Mouse (Mus musculus) testis, postnatal 10 days (tissue): ENCODE measurements around the gene Dis3l2.

Source experiments
- DNase-seq: peaks from one replicate; pipeline ENCODE4 v3.0.0; 2021; ENCODE audit warnings: low spot score

Gene Dis3l2

DNA sequence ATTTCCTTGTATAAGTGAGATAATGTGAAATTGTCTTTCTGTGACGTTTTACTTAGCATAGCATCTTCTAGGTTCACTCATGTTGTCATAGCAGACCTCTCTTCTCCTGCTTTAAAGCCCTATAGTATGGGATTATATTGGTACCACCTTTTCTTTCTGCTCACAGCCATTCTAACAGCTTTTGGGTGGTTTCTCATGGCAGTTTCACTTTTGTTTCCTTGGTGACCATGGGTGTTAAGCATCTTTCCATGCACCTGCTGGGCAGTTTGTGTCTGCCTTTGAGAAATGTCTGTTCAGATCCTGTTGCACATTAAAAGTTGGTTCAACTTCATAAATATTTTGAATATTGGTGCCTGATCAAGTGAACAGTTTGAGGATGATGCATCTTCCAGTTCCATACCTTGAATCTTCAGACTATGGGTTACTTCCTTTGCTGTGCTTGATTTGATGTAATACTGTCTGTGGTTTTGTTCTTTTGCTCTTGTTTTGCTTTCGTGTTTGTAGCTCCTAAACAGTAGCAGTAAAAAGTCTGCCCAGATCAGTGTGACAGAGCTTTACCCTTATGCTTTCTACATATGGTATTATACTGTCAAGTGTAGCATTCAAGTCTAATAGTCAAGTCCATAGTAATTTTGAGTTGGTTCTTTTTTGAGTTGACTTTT, 29.7 kb downstream of the Dis3l2 start:
- no peak for DNase-seq

DNA sequence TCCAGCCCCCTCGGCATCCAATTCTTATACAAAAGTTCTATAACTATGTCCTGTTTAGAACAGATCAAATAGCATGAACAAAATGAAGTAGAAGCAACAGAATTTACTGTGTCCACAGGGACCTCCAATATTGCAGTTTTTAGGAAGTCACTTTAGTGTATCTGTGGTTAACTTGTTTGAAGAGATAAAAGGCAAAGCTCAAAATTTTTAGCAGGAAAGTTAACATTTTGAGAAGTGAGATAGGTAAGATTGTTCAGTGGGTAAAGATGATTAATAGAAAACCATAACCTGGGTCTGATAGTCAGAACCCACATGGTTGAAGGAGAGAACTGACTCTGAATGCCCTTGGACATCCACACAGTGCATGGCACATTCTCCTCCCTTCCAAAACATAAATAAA, 32.8 kb downstream of the Dis3l2 start:
- no peak for DNase-seq

DNA sequence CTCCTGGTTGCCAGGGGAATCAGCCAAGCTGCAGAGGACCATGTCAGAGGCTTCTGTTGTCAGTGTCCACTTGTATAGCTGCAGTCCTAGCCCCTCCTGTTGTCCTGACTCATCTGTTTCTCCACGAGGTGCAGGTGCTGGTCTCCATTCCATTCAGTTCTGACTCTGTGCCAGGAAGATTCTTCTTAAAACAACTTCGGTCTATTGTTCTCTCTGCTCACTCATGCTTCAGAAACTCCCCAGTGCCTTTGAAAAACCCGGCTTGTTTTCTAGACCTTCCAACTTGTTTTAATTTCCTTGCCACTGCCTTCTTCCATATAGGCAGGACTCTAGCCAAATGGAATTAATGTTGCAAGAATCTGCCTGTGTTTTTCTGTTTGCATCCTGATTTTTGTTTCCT, 39.3 kb downstream of the Dis3l2 start:
- DNase-seq = no peak

DNA sequence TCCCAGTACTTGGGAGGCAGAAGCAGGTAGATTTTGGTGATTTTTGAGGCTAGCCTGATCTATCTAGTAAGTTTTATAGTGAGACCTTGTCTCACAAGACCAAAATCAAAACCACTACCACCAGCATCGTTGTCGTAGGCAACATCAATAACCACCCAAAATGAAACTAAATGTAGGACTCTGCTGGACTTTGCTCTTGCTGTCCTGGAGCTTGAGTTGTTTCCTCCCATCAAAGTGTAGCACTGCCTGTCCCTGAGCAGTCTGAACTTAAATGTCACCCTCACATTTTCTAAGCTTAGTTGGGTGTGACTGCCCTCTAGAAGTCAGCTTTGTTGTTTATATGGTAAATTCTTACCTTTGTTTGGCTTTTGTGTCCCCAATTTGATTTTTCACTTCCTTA, 43.4 kb downstream of the Dis3l2 start:
- DNase-seq = no peak

DNA sequence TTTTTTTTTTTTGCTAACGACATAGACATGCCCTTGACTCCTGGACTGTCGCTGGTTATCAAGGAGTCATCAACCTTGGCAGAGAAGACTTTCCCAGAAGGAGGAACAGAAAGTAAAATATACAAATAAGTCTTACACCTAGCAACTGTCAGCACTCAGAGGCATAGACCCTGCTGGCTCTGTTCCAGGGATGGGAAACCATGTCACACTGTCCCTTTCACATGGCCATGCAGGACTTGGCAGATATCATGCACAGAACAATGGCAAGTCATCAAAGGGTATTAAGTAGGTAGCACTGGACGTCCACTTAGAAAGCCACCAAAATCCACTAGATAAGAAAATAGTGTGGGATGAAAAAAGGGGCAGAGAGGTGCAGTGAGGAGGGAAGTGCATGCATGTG, 46.5 kb downstream of the Dis3l2 start:
- no peak for DNase-seq

DNA sequence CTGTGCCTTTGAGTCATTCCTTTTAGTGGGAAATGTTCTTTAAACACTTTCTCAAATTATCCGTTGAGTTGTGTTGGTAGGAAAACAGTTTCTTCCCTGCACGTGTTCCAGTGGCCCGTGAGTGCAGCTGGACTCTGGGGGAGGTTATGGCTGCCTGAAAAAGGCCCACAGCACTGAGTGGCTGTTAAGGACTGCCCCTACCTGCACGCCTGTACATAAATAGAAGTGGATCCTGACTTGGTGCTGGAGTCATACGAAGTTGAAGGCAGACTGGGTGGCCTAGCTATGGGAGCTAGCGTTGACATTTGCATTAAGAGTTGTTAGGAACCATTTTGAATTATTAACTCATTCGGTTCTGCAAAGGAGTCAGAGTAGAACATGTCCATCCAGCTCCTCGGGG, 49.8 kb downstream of the Dis3l2 start:
- DNase-seq = no peak

DNA sequence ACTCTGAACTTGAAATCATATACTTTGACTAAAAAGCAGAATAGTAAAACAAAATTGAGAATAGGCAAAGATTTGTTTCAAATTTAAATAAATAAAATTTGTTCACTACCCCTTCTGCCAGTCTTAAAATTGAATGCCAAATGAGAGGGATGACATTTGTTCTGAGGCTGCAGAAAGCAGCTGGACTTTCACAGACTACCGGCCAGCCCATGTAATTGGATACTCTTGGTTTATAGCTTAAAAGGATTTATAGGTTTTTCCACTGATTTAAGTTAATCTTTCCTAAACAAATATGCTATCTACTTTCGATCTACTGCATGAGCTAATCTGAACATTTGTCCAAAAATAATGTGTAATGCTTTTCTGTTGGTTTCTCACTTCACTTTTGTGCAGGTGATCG, 50.7 kb downstream of the Dis3l2 start:
- DNase-seq = no peak

DNA sequence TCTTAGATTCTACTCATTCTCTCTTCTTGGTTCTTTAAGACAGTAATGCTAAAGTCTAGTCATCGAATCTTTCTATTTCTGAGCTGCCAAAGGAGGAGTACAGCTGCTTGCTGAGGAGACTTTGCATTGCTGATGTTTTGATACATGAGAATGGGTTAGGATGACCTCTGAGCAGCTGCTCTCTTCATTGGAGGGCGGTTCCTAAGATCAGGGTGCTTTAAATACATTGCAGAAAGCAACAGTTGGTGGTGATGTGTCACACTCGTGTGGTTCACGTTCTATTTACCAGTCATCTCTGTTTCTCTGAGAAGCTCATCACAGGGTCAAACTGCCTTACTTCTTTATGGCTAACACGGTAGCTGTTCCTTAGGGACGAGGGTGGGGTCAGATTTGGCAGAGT, 54.5 kb downstream of the Dis3l2 start:
- DNase-seq = no peak

DNA sequence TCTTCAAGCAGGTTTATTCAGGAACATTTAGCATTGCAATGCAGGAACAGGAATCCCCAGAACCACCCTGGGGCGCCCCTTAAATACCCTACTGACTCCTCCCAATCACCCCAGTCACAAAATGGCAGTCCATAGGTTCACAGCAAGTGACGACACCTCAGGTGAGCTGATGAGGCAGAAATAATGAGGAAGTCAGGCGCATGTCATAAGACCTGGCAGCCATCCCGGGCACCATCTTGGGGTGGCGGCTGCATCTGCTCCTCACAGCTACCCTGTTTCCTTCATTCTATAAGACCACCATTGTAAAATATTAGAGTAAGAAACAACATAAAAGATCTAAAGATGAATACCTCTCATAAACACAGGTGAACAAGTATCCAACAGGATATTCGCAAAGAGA, 58.6 kb downstream of the Dis3l2 start:
- no peak for DNase-seq

DNA sequence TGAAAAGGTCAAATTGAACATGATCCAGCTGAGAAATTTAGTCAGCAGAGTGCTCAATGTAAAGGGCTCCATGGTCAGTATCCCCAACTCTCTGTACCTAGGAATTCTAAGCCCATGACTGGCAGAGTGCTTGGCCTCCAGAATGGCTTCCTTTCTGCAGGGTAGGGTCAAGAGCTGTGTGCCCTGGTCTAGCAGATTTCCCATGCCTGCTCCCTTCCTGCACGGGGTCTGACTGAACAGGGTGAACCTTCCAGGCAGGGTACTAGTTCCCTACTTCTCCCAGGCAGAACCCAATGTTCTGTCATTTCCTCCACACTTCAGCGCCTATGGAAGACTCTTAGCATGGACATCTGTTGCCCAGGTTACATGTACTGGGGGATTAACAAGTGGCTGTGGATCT, 97.6 kb downstream of the Dis3l2 start:
- DNase-seq = no peak

DNA sequence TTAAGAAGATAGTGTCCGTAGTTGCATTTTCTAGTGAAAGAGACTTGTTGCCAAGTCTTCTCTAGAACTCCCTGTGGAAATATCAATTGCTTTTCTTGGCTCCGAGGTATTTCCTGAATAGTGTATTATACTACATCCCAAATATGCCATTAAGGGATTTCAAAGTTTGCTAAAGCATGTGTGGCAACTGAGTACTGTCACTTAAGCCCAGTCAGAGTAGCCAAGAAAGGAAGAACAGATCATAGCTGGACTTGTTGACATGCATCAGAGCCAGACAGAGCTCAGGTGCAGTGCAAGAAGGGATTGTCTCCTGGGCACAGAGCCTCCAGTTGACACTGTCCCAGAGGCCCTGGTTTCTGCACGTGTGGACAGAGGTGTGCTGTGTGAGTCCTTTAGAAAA, 108.1 kb downstream of the Dis3l2 start:
- no peak for DNase-seq

DNA sequence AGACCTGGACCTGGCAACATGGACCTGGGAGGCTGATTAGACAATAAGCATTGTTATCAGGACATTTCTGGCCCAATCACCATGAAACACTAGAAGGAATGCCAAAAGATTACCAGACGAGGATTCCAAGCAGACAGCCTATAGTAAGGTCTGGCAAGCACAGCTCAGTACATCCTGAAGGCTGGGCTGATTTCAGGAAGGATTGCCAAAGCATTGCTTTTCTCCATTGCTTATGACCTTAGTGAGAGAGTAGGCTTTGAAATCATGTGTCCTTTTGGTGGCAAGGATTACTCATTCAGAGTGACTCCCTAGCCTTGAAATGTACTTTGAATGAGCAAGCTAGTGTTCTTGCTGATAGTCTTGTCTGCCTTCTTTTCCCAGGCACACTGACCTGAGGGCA, 118.7 kb downstream of the Dis3l2 start:
- no peak for DNase-seq

DNA sequence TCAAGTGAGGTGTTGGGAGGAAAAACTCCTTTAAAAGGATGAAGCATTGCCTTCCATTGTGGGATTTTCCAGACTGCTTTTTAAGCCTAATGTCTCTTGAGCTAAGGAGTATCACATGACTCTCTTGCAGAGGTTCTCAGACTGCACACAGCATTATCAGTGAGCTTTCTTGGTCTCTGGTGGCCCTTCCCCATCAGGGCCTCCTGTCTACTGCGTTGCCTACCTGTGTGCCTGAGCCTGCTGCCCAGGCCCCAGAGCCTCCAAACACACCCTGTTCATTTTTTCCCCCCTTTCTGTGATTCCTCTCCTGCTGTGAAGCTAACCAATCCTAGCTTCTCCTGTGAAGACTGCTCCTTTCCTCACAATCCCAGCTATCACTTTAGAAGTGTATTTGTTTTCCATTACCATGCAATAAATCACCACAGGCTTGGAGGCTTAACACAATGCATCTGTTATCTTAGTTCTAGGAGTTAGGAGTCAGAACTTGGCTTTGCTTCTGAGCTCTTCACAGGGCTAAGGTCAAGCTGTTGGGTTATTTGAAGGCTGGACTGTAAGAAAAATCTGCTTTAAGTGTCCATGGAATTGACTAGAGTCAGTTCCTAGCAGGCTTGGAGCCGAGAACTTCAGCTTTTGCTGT, 130.9 kb downstream of the Dis3l2 start:
- DNase-seq = no peak

DNA sequence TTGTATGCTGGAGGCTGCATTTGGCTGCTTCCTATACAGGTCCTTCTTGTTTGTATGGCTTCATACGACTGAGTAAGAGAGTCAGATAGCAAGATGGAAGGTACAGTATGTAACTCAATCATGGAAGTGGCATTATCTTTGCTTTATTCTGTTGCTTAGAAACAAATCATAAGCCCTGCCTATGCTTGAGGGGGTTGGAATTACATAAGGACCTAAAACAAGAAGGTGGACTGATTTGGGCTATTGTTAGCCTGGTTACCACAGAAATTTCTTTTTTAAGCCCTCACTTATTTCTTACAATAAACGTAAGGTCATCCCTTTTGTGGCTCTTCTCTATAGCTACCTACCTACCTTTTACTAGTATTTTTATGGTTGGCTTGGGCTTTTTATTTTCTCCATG, 131.4 kb downstream of the Dis3l2 start:
- DNase-seq = no peak

DNA sequence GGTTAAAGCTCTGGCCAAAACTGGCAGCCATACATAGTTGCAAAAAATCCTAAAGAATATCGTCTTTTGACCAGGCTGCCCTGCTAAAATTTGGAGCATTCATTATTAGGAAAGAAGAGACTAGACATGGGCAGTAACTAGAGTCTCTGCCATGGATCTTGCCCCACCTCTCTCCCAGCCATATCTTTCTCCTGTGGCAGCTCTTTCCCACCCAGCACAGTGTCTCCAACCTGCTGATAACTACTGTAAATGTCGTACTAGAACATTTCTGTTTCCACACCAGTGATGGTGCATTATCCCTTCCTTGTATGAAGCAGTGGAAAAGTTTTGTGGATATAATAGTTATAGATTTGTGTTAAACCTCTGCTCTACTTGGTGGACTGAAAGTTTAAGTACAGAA, 147.1 kb downstream of the Dis3l2 start:
- DNase-seq = no peak

DNA sequence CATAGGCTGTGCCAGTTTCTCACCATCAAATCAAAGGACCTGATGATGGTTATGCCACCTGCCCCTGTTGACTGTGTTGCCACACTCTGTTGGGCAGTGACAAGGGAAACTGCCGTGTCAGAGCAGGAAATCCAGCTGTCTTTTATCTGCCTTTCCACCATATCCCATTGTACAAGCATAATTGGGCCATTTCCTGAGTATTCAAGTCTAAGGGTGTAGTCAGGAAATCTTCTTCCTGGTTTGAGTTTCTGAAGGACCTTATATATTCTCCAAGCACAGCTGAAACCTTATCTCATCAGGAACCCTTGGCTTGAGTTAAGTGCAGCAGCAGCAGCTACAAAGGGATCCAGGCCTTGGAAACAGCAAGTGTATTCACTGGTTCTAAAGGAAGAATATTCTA, 155.3 kb downstream of the Dis3l2 start:
- no peak for DNase-seq

DNA sequence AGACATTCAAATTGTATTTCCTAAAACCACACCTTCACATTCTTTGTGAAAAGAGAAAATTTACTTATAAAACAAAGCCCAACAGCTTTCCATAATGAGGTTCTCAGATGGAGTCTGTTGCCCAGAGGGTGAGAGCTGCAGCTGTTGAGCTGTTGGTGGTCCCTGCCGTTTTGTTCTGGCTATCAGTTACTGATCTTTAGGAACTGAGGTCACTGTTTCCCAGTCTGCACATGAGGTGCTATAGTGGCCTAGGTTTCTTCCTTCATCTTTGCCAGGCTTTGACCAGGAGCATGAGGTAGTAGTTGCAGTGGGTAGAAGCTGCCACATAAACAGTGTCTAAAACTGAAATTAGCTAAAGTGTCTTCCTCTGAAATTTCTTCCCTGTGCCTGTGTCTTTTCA, 155.8 kb downstream of the Dis3l2 start:
- DNase-seq = no peak

DNA sequence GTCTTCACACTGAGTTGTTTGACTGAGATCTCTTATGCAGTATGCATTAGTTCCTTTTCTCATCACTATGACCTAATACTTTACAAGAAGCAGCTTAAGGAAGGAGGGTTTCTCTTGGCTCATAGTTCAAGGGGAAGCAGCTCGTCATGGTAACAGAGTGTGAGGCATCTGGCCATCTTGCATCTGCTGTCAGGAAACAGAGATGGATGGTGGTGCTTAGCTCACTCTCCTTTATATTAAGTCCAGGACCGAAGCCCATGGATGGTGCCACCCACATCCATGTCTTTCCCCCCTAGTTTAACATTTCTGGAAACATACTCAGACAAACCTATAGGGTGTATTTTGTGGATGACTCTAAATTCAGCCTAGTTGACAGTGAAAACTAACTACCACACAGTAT, 170.1 kb downstream of the Dis3l2 start:
- no peak for DNase-seq

DNA sequence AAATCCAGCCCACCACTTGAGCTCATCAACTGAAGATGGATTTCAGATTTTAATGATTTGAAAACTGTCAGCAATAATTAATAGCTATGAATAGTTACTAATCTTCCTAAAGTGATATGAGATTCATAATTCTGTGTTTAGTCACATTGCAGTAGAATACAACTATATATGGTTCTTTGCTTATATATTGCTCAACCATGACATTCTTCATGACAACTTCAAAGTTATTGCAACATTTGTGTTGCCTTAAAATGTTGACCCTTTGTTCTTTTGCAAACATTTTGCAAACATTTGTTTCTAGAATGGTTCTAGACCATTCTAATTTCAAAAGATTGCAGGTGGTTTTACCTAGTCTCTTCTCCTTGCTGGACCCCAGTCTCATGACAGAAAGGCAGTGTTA, 175.1 kb downstream of the Dis3l2 start:
- no peak for DNase-seq

DNA sequence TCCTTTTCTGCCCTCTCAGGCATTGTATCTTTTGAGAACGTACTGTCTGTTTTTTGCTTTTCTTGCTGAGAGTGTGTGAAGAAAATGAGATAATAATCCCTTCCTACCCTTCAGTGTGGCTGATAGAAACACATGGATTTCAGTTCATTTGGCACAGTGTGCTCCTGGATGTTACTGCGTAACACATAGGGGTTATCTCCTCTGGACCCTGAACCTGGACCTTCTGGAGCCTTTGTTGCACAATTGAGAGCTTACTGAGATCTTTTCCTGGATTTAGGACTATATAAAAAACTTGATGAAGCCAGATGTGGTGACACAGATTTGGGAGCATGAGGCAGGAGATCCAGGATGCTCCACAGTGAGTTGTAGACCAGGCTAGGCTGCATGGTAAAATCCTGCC, 175.9 kb downstream of the Dis3l2 start:
- no peak for DNase-seq

DNA sequence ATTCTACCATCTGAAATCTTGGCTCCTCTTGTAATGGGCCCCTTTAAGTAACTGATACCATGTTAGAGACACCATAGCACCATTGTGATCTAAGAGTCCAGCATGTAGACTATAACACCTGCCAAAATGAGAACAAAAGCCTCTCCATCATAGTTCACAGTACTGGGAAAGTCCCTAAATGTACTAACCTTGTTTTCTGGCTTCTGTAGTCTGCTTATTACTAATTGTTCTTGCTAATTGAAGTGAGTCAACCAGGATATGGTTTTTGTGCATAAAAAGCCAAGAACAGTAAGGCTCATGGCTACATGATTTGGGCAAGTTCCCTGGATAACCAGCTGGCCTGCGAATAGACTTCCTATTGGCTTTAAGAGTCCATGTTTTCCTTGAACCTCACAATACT, 183.5 kb downstream of the Dis3l2 start:
- DNase-seq = no peak

DNA sequence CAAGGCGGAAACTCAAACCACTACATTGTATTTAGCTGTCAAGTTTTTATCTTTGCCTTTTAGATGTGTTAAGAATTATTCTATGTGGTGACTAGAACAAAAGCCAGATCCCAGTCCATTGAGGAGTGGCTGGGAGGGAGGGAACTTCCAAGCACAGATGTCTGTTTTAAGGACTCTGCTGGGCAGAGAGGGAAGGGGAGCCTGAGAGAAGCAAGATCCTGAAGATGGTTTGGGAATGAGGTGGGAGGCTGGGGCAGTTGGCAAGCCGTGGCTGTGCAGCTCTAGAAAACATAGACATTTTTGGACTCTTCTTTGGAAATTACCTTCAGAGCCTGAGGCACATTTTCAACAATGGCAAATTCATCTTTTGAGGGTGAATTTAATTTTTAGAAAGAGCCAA, 208.9 kb downstream of the Dis3l2 start:
- no peak for DNase-seq

DNA sequence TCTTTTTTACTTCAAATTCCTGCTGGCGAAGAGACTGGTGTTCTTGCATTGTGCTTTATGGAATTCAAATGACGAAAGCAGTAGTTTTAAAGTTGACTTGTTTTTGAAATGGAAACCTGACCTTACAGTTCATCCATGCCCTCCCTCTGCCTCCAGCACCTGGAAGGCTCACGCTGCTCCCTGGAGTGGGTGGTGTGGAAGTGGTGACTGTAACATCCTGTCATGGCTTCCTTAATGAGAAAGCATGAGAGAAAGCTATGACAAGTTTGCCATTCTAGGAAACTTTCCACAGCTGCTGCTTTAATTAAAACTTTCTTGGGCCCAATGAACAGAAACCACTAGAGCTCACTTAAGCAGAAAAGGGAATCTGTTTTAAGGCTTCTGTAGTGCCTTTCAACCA, 210.3 kb downstream of the Dis3l2 start:
- DNase-seq = no peak

DNA sequence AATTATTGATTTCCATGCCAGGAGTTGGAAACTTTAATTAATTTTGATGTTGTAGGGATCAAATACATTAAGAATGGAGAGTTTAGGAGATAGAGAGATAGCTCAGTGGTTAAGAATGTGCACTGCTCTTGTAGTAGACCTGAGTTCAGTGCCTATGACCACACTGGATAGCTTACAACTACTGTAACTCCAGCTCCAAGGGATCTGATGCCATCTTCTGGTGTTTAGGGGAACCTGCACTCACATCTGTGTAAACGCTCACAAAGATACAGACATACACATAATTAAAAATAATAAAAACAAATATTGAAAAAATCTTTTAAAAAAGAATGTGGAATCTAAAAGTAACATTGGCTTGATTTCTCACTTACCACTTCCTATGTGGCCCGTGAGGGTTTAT, 211.1 kb downstream of the Dis3l2 start:
- DNase-seq = no peak
